Mouse (Mus musculus) neural tube, embryonic 12.5 days (tissue): ENCODE measurements around the gene Mbd5. TPM values are rescaled to one million over a fixed set of nuclear protein-coding genes. Genes with fewer than 3 reads are reported as not detected.

Source experiments
- ATAC-seq: fragments of 200-750 bp; cut with Nextera tagmentation; 2 replicates; pipeline ENCODE4 v1.8.0; 2017; ENCODE audit warnings: low read depth, mild to moderate bottlenecking, moderate TSS enrichment, moderate library complexity; ENCODE audit not compliant: low FRiP score
- H3K27ac ChIP-seq: fragments of 300-500 bp; sonication (generic); 2 replicates; pipeline ENCODE4 v1.5.1; 2016
- H3K27me3 ChIP-seq: fragments of 300-500 bp; sonication (generic); replicated peaks from 2 replicates; pipeline ENCODE4 v1.6.1; 2016; ENCODE audit warnings: mild to moderate bottlenecking
- H3K36me3 ChIP-seq: fragments of 300-500 bp; sonication (generic); 2 replicates; pipeline ENCODE4 v1.6.1; 2016; ENCODE audit warnings: mild to moderate bottlenecking
- H3K4me1 ChIP-seq: fragments of 300-500 bp; sonication (generic); 2 replicates; pipeline ENCODE4 v1.6.1; 2016
- H3K4me2 ChIP-seq: fragments of 300-500 bp; sonication (generic); replicated peaks from 2 replicates; pipeline ENCODE4 v1.6.1; 2016; ENCODE audit warnings: mild to moderate bottlenecking
- H3K4me3 ChIP-seq: fragments of 300-500 bp; sonication (generic); 2 replicates; pipeline ENCODE4 v1.5.1; 2016
- H3K9ac ChIP-seq: fragments of 300-500 bp; sonication (generic); 2 replicates; pipeline ENCODE4 v1.6.1; 2016; ENCODE audit warnings: mild to moderate bottlenecking
- H3K9me3 ChIP-seq: fragments of 300-500 bp; sonication (generic); 2 replicates; pipeline ENCODE4 v1.6.1; 2016; ENCODE audit warnings: mild to moderate bottlenecking
- WGBS: fragments of 180-500 bp; shearing (Covaris S2); methylation state at CpG from one replicate; pipeline ENCODE4 v1.1.7; 2016; 5-methylcytosine and 5-hydroxymethylcytosine counted together
- polyA plus RNA-seq: library from polyadenylated mRNA; unstranded; fragments of >200 nt; fragmentation: Nextera tagmentation; extraction: Ambion mirVana; gene quantifications from 2 replicates; pipeline ENCODE4 v1.2.1, GENCODE M21; 2016

The Mbd5 gene
- polyA plus RNA-seq = 36.7 and 38.2 TPM in 2 replicates

GRCm38 (mm10) chr2:48948841-48949584 lies at the start of gene Mbd5:
Gene Mbd5, plus strand, starts transcription at chr2:48949508.
- Histone ChIP-seq H3K9me3 (no peaks in the 10 kb centered on the region), H3K4me3 (peak within 1 kb of the TSS; percentile 85), H3K4me2 (peak within 1 kb of the TSS; percentile 72), H3K9ac (peak within 1 kb of the TSS; percentile 86), H3K27me3 (no peaks in the 10 kb centered on the region), H3K27ac (peak within 1 kb of the TSS; percentile 90), H3K4me1 (peaks cover 8% of the 10 kb centered on the region), H3K36me3 (no peaks in the 10 kb centered on the region)
- WGBS = 1% methylated on average over 48 of the region's 49 CpGs
- ATAC-seq = peak; percentile 99

DNA sequence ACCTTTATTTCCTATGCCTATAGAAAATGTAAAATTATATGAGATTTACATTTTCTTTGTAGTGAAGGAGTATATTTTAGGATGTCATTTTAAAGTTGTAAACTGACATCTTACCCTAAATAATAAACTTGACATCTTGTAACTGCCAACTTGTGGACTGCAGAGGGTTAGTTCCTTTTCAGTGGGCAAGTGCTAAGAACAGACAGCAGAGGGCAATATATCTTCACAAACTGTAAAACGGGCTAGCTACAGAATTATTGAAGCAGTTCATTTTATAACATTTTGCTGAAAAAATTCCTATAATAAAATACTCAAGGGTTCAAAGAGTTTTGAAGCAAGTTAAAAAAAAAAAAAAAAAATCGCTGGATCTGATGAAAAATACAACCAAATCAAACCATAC lies 40.4 kb upstream of the Mbd5 start:
- no peak overlapping the region for H3K27ac ChIP-seq
- WGBS = 61% methylated on average over 2 of the region's 2 CpGs
- peaks cover 27% of the 10 kb centered on the region for H3K36me3 ChIP-seq
- H3K27me3 ChIP-seq = no peaks in the 10 kb centered on the region
- H3K9ac ChIP-seq = no peak overlapping the region
- H3K9me3 ChIP-seq = no peaks in the 10 kb centered on the region
- H3K4me1 ChIP-seq = no peaks in the 10 kb centered on the region
- H3K4me3 ChIP-seq = no peak overlapping the region
- no peak overlapping the region for H3K4me2 ChIP-seq
- ATAC-seq = no peak

DNA sequence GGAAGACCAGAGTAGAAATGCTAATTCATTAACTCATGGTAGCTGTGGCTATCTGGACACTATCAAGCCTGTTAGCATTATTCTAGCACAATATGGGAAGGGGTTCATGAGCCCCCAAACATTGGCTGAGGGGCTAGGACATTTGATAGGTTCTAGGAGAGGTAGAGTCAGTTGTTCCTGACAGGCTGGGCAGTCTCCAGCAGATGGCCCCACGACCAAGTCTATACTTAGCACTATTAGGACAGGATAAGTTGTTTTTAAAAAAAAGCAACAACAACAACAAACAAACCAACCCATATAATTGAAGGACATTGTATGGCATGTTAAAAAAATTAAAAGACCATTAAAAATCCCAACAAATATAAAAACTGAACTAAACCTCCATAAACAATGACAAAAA lies 35.1 kb upstream of the Mbd5 start:
- no peak for ATAC-seq
- WGBS = 75% methylated on average over 1 of the region's 1 CpGs
- H3K9ac ChIP-seq = no peak overlapping the region
- H3K27me3 ChIP-seq = no peaks in the 10 kb centered on the region
- H3K4me3 ChIP-seq = no peak overlapping the region
- H3K4me2 ChIP-seq = no peak overlapping the region
- H3K9me3 ChIP-seq = no peaks in the 10 kb centered on the region
- no peaks in the 10 kb centered on the region for H3K4me1 ChIP-seq
- peaks cover 30% of the 10 kb centered on the region for H3K36me3 ChIP-seq
- no peak overlapping the region for H3K27ac ChIP-seq

DNA sequence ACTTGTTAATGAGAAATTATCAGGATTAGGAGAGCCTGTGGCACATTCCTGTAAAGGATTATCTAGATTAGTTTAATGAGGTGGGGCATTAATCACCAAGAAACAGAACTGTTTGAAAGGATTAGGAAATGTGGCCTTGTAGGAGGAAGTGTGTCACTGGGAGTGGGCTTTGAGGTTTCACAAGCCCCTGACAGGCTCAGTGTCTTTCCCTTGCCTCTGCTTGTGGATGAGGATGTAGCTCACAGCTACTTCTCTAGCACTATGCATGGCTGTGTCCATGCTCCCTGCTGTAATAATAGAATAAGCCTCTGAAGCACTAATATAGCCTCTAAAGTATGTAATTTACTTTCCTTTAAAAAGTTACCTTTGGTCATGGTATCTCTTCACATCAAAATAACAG lies 33.5 kb upstream of the Mbd5 start:
- no peaks in the 10 kb centered on the region for H3K9me3 ChIP-seq
- no peak for ATAC-seq
- H3K36me3 ChIP-seq = peaks cover 30% of the 10 kb centered on the region
- no peaks in the 10 kb centered on the region for H3K27me3 ChIP-seq
- no peaks in the 10 kb centered on the region for H3K4me1 ChIP-seq
- H3K4me3 ChIP-seq = no peak overlapping the region
- H3K4me2 ChIP-seq = no peak overlapping the region
- H3K27ac ChIP-seq = no peak overlapping the region
- no peak overlapping the region for H3K9ac ChIP-seq

- Histone ChIP-seq H3K4me1 (no peaks in the 10 kb centered on the region), H3K4me2 (no peak overlapping the region), H3K9ac (no peak overlapping the region), H3K4me3 (no peak overlapping the region), H3K27ac (no peak overlapping the region), H3K27me3 (no peaks in the 10 kb centered on the region), H3K36me3 (peaks cover 8% of the 10 kb centered on the region), H3K9me3 (no peaks in the 10 kb centered on the region)
- ATAC-seq = no peak
- WGBS = 95% methylated on average over 2 of the region's 2 CpGs
These were observed 14.2 kb upstream of the Mbd5 start for GRCm38 (mm10) chr2:48935058-48935457.

GRCm38 (mm10) chr2:48947761-48948160 lies 1.5 kb upstream of the Mbd5 start:
- H3K4me2 ChIP-seq = peak overlapping the region; percentile 72
- H3K4me1 ChIP-seq = peaks cover 8% of the 10 kb centered on the region
- H3K27me3 ChIP-seq = no peaks in the 10 kb centered on the region
- ATAC-seq = no peak
- no peak overlapping the region for H3K27ac ChIP-seq
- no peak overlapping the region for H3K9ac ChIP-seq
- H3K9me3 ChIP-seq = no peaks in the 10 kb centered on the region
- H3K4me3 ChIP-seq = no peak overlapping the region
- H3K36me3 ChIP-seq = no peaks in the 10 kb centered on the region
- whole genome bisulfite sequencing = 71% methylated on average over 3 of the region's 3 CpGs

DNA sequence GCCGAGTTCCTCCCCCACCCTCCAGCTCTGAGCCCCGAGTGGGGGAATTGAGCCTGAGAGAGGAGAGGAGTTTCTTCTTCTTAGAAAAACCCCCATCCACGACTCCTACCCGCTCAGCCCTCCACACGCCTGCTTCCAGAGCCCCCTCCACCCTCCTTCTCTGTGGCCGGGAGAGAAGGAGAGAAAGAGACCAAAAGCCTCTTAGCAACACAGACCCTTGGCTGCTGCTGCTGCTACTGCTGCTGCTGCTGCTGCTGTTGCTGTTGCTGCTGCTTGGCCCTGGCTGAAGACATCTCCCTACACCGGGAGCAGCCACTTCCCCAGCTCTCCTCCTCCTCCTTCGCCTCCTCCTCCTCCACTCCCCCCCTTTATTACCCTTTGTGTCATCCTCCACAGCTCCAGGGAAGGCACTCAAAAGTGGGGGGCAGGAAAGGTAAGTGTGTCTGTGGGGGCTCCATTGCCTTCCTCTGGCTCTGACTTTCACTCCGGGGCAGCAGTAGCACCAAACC lies 489 bp downstream of the Mbd5 start:
- peak overlapping the region; percentile 85 for H3K4me3 ChIP-seq
- H3K4me1 ChIP-seq = peaks cover 8% of the 10 kb centered on the region
- H3K4me2 ChIP-seq = peak overlapping the region; percentile 67
- no peaks in the 10 kb centered on the region for H3K9me3 ChIP-seq
- no peaks in the 10 kb centered on the region for H3K36me3 ChIP-seq
- peak overlapping the region; percentile 90 for H3K27ac ChIP-seq
- H3K9ac ChIP-seq = peak overlapping the region; percentile 79
- 0% methylated on average over 8 of the region's 9 CpGs for WGBS
- ATAC-seq = peak; percentile 80
- H3K27me3 ChIP-seq = no peaks in the 10 kb centered on the region

- 0% methylated on average over 2 of the region's 2 CpGs for WGBS
- H3K9ac ChIP-seq = peak within 1 kb of the TSS; percentile 79
- ATAC-seq = no peak
These were observed 776 bp downstream of the Mbd5 start, which contains the start of gene Orc4 for GRCm38 (mm10) chr2:48950252-48950315. Gene Orc4, minus strand, starts transcription at chr2:48950277.

GRCm38 (mm10) chr2:48950316-48950880 lies 1.1 kb downstream of the Mbd5 start:
- Histone ChIP-seq H3K9me3 (no peaks in the 10 kb centered on the region), H3K27ac (peak overlapping the region; percentile 90; the same call in 1 of the 2 replicates), H3K4me1 (peaks cover 8% of the 10 kb centered on the region), H3K4me2 (peak overlapping the region; percentile 67), H3K4me3 (peak overlapping the region; percentile 85), H3K9ac (peak overlapping the region; percentile 79), H3K36me3 (no peaks in the 10 kb centered on the region), H3K27me3 (no peaks in the 10 kb centered on the region)
- WGBS = 6% methylated on average over 6 of the region's 6 CpGs
- no peak for ATAC-seq

More at GRCm38 (mm10) chr2:48950252-48950315, 776 bp downstream of the Mbd5 start, which contains the start of gene Orc4:
- Histone ChIP-seq H3K27me3 (no peaks in the 10 kb centered on the region), H3K4me2 (peak within 1 kb of the TSS; percentile 72), H3K27ac (peak within 1 kb of the TSS; percentile 90), H3K36me3 (no peaks in the 10 kb centered on the region), H3K4me3 (peak within 1 kb of the TSS; percentile 85), H3K9me3 (no peaks in the 10 kb centered on the region), H3K4me1 (peaks cover 8% of the 10 kb centered on the region)

- Histone ChIP-seq H3K4me1 (no peaks in the 10 kb centered on the region), H3K4me2 (no peak overlapping the region), H3K27ac (no peak overlapping the region), H3K9me3 (no peaks in the 10 kb centered on the region), H3K27me3 (no peaks in the 10 kb centered on the region), H3K9ac (no peak overlapping the region), H3K4me3 (no peak overlapping the region), H3K36me3 (0 out of 2 replicates have a peak, but pooled peaks cover 3% of the 10 kb centered on the region)
- WGBS = 78% methylated on average over 3 of the region's 3 CpGs
- no peak for ATAC-seq
These were observed 7.3 kb downstream of the Mbd5 start for GRCm38 (mm10) chr2:48956591-48956990.

DNA sequence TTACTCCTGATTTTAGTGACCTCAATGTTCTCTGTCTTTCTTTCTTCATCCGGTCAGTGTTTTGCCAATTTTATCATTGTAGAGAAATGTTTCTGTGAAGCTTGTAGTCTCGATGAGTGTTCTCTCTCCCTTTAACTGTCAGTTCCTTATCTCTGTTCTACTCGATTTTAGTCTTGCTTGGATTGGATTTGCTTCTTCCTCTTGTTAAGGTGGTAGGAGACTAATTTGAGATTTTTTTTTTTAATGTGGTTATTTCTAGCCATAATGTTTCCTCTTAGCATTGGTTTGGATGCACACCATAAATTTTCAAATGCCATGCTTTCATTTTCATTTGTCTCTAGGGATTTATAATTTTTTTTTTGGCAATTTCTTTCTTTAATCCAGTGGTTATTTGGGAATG lies 29.6 kb downstream of the Mbd5 start:
- Histone ChIP-seq H3K27ac (no peak overlapping the region), H3K27me3 (no peaks in the 10 kb centered on the region), H3K9me3 (no peaks in the 10 kb centered on the region), H3K4me2 (no peak overlapping the region), H3K4me3 (no peak overlapping the region), H3K4me1 (no peaks in the 10 kb centered on the region), H3K9ac (no peak overlapping the region), H3K36me3 (no peaks in the 10 kb centered on the region)
- ATAC-seq = no peak
- WGBS = 87% methylated on average over 3 of the region's 3 CpGs

- H3K9me3 ChIP-seq = no peaks in the 10 kb centered on the region
- no peaks in the 10 kb centered on the region for H3K27me3 ChIP-seq
- no peak for ATAC-seq
- WGBS = 95% methylated on average over 3 of the region's 3 CpGs
- no peak overlapping the region for H3K4me3 ChIP-seq
- H3K4me2 ChIP-seq = no peak overlapping the region
- H3K9ac ChIP-seq = no peak overlapping the region
- H3K27ac ChIP-seq = no peak overlapping the region
- H3K36me3 ChIP-seq = no peaks in the 10 kb centered on the region
- no peaks in the 10 kb centered on the region for H3K4me1 ChIP-seq
These were observed 41.0 kb downstream of the Mbd5 start for GRCm38 (mm10) chr2:48990322-48990721.

GRCm38 (mm10) chr2:49040481-49040880 lies 91.2 kb downstream of the Mbd5 start:
- ATAC-seq = no peak
- Histone ChIP-seq H3K9me3 (peaks cover 10% of the 10 kb centered on the region; the same call in 1 of the 2 replicates), H3K4me3 (no peak overlapping the region), H3K4me2 (no peak overlapping the region), H3K36me3 (0 out of 2 replicates have a peak, but pooled peaks cover 3% of the 10 kb centered on the region), H3K9ac (no peak overlapping the region), H3K4me1 (no peaks in the 10 kb centered on the region), H3K27ac (no peak overlapping the region), H3K27me3 (no peaks in the 10 kb centered on the region)
- whole genome bisulfite sequencing = 85% methylated on average over 3 of the region's 3 CpGs
